Mouse (Mus musculus) limb, embryonic 10.5 days (tissue): ENCODE results near the gene Dscaml1. TPM values are rescaled to one million over a fixed set of nuclear protein-coding genes. Genes with fewer than 3 reads are reported as not detected.
"Not testable (repeated sequence)": the region's sequence is repeated elsewhere in the genome, so short reads cannot be mapped to it uniquely, and the experiment has no call there.

ENCODE experiments used
- DNase-seq: peaks from one replicate; pipeline ENCODE4 v3.0.0-alpha.2; 2017; ENCODE audit warnings: low spot score
- H3K27ac ChIP-seq: fragments of 300-500 bp; sonication (generic); 2 replicates; pipeline ENCODE4 v1.5.1; 2016; ENCODE audit warnings: mild to moderate bottlenecking
- H3K27me3 ChIP-seq: fragments of 300-500 bp; sonication (generic); 2 replicates; pipeline ENCODE4 v1.6.1; 2016; ENCODE audit warnings: low read depth, mild to moderate bottlenecking; ENCODE audit not compliant: poor library complexity, severe bottlenecking
- H3K36me3 ChIP-seq: fragments of 300-500 bp; sonication (generic); 2 replicates; pipeline ENCODE4 v1.6.1; 2016; ENCODE audit warnings: mild to moderate bottlenecking, moderate library complexity
- H3K4me1 ChIP-seq: fragments of 300-500 bp; sonication (generic); 2 replicates; pipeline ENCODE4 v1.6.1; 2016
- H3K4me3 ChIP-seq: fragments of 300-500 bp; sonication (generic); 2 replicates; pipeline ENCODE4 v1.5.1; 2016; ENCODE audit warnings: mild to moderate bottlenecking, moderate library complexity
- H3K9me3 ChIP-seq: fragments of 300-500 bp; sonication (generic); replicated peaks from 2 replicates; pipeline ENCODE4 v1.6.1; 2016; ENCODE audit warnings: mild to moderate bottlenecking
- WGBS: fragments of 180-500 bp; shearing (Covaris S2); methylation state at CpG from one replicate; pipeline ENCODE4 v1.1.7; 2016; 5-methylcytosine and 5-hydroxymethylcytosine counted together
- polyA plus RNA-seq: library from polyadenylated mRNA; unstranded; fragments of >200 nt; fragmentation: Nextera tagmentation; extraction: Ambion mirVana; gene quantifications from 2 replicates; pipeline ENCODE4 v1.2.1, GENCODE M21; 2016

Gene Dscaml1
- polyA plus RNA-seq, 1 experiment from 2014 or later = 0.30 TPM

DNA sequence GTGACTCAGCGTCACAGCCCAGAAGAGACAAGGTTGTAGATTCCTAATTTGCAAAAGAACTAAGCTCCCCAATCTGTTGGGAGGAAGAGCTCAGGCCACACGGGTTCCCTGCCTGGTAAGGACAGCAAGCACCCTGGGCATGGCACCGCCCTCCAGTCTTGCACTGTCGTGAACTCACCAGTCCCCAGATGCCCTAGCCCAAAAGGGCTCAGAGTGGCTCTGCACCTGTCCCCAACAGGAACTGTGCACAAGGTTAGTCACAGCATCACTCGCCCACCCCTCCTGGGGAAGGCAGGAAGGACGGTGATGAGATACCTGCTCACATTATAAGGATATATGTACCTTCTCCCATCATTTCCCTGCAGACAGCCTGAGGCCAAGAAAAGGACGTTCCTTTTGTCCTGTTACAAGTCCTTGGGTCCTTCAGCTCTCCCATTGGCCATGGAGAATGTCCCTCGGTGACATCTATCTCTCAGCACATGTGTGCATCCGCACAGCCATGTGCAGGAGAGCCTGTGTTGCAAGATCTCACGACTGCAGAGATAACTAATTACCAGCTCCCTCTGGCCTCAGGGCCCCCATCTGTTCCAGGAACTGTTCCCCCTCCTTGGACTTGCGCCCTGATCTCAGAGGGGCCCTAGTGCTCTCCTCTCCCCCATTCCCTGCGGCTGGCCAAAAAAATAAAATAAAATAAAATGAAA, 312.7 kb downstream of the Dscaml1 start:
- H3K9me3 ChIP-seq = no peaks in the 10 kb centered on the region
- no peaks in the 10 kb centered on the region for H3K36me3 ChIP-seq
- H3K4me3 ChIP-seq = no peak overlapping the region
- no peak for DNase-seq
- H3K27me3 ChIP-seq = 0 out of 2 replicates have a peak, but pooled peaks cover 3% of the 10 kb centered on the region
- no peak overlapping the region for H3K27ac ChIP-seq
- 76% methylated on average over 12 of the region's 12 CpGs for WGBS
- no peaks in the 10 kb centered on the region for H3K4me1 ChIP-seq

GRCm38 (mm10) chr9:45739702-45740583, 313.5 kb downstream of the Dscaml1 start:
- Histone ChIP-seq H3K27me3 (peaks cover 6% of the 10 kb centered on the region; the same call in 1 of the 2 replicates), H3K36me3 (no peaks in the 10 kb centered on the region), H3K9me3 (no peaks in the 10 kb centered on the region), H3K4me1 (no peaks in the 10 kb centered on the region), H3K27ac (no peak overlapping the region), H3K4me3 (no peak overlapping the region)
- DNase-seq = no peak
- WGBS = 77% methylated on average over 17 of the region's 17 CpGs

GRCm38 (mm10) chr9:45740584-45740980, 314.2 kb downstream of the Dscaml1 start:
- 70% methylated on average over 2 of the region's 2 CpGs for WGBS
- Histone ChIP-seq H3K27me3 (peaks cover 8% of the 10 kb centered on the region; the same call in 1 of the 2 replicates), H3K36me3 (no peaks in the 10 kb centered on the region), H3K9me3 (no peaks in the 10 kb centered on the region), H3K4me1 (no peaks in the 10 kb centered on the region), H3K4me3 (no peak overlapping the region), H3K27ac (no peak overlapping the region)
- DNase-seq = no peak

DNA sequence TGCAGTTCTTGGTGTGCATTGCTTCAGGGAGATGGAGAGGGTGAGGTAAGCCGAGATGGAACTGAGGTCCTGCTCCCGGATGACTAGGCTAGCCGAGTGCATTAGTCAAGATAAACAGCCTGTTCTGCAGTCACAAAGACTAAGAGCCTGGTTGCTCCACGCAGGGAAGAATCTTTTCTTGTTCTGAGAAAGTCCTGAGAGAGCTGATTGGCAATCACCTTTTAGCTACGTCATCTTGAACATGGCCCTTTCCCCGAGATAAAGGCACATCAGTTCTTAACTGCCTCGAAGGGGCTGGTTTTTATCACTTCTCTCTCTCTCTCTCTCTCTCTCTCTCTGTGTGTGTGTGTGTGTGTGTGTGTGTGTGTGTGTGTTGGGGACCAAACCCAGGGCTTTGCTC, 319.0 kb downstream of the Dscaml1 start:
- no peaks in the 10 kb centered on the region for H3K36me3 ChIP-seq
- H3K27me3 ChIP-seq = peaks cover 8% of the 10 kb centered on the region; the same call in 1 of the 2 replicates
- no peak overlapping the region for H3K4me3 ChIP-seq
- 66% methylated on average over 7 of the region's 7 CpGs for WGBS
- no peak for DNase-seq
- H3K4me1 ChIP-seq = no peaks in the 10 kb centered on the region
- no peak overlapping the region for H3K27ac ChIP-seq
- no peaks in the 10 kb centered on the region for H3K9me3 ChIP-seq

- Histone ChIP-seq H3K4me3 (no peak overlapping the region), H3K27me3 (peaks cover 3% of the 10 kb centered on the region; the same call in 1 of the 2 replicates), H3K4me1 (no peaks in the 10 kb centered on the region), H3K36me3 (no peaks in the 10 kb centered on the region), H3K9me3 (no peaks in the 10 kb centered on the region), H3K27ac (no peak overlapping the region)
- DNase-seq = no peak
- WGBS = 95% methylated on average over 4 of the region's 4 CpGs
Measured at GRCm38 (mm10) chr9:45749917-45750316, 323.5 kb downstream of the Dscaml1 start.

DNA sequence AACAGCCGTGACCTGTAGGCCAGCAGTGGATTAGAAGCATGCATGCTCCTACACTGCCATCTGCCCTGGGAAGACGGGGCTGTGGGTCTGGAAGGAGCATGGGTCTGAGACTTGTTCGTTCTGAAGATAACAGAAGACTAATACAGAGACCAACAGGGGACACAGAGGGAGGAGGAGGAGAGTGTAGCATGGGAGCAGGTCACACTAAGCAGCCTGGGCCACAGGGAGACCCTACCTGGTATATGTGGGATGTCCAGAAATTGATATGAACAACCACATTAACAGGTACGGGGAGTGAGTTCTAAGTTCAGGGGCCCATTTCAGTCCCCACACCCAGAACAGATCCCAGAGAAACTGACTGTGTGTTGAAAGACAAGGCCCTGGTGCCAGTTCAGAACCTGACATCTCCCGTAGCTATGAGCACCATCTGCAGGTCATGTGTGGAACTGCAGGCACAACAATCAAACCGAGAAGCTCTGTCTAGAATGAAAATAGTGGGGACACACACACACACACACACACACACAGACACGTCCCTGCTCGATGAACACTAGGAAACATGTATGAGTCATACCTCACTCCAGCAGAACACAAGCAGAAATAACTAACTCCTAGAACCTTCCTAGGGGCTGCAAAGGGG, 328.1 kb downstream of the Dscaml1 start:
- H3K4me3 ChIP-seq = no peak overlapping the region
- DNase-seq = peak; percentile 76
- H3K4me1 ChIP-seq = no peaks in the 10 kb centered on the region
- H3K36me3 ChIP-seq = no peaks in the 10 kb centered on the region
- H3K27ac ChIP-seq = no peak overlapping the region
- no peaks in the 10 kb centered on the region for H3K27me3 ChIP-seq
- no peaks in the 10 kb centered on the region for H3K9me3 ChIP-seq
- 46% methylated on average over 8 of the region's 8 CpGs for WGBS

- H3K36me3 ChIP-seq = peaks cover 37% of the 10 kb centered on the region
- no peak overlapping the region for H3K4me3 ChIP-seq
- no peak for DNase-seq
- H3K9me3 ChIP-seq = no peaks in the 10 kb centered on the region
- WGBS = 82% methylated on average over 6 of the region's 6 CpGs
- H3K4me1 ChIP-seq = peaks cover 4% of the 10 kb centered on the region; the same call in 1 of the 2 replicates
- no peaks in the 10 kb centered on the region for H3K27me3 ChIP-seq
- no peak overlapping the region for H3K27ac ChIP-seq
Measured at GRCm38 (mm10) chr9:45766195-45766594, 339.8 kb downstream of the Dscaml1 start.

DNA sequence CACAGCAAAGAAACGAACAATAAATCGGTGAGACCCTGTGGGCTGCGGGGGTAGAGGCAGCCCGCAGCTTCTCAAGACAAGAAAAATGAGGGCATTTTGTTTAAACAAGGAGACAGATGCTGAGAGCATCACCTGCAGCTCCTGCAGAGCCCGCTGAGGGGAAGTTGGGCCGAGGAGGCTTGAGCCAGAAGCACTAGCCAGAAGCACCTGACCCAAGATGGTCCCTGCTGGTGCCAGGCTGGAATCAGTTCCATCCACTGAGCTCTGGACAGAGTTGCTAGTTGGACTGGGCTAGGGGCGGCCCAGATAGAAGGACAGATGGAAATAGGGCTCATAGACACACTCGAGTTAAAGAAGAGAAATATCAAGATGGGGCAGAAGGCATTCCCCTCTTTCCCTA, 340.7 kb downstream of the Dscaml1 start:
- WGBS = 91% methylated on average over 8 of the region's 8 CpGs
- H3K27me3 ChIP-seq = no peaks in the 10 kb centered on the region
- no peak for DNase-seq
- no peak overlapping the region for H3K4me3 ChIP-seq
- H3K27ac ChIP-seq = no peak overlapping the region
- H3K9me3 ChIP-seq = no peaks in the 10 kb centered on the region
- peaks cover 47% of the 10 kb centered on the region for H3K36me3 ChIP-seq
- H3K4me1 ChIP-seq = peaks cover 4% of the 10 kb centered on the region; the same call in 1 of the 2 replicates

GRCm38 (mm10) chr9:45768421-45768820, 342.0 kb downstream of the Dscaml1 start:
- no peaks in the 10 kb centered on the region for H3K9me3 ChIP-seq
- no peak overlapping the region for H3K4me3 ChIP-seq
- H3K36me3 ChIP-seq = peaks cover 56% of the 10 kb centered on the region
- WGBS = 84% methylated on average over 18 of the region's 18 CpGs
- DNase-seq = no peak
- no peak overlapping the region for H3K27ac ChIP-seq
- H3K4me1 ChIP-seq = peaks cover 4% of the 10 kb centered on the region; the same call in 1 of the 2 replicates
- H3K27me3 ChIP-seq = no peaks in the 10 kb centered on the region

DNA sequence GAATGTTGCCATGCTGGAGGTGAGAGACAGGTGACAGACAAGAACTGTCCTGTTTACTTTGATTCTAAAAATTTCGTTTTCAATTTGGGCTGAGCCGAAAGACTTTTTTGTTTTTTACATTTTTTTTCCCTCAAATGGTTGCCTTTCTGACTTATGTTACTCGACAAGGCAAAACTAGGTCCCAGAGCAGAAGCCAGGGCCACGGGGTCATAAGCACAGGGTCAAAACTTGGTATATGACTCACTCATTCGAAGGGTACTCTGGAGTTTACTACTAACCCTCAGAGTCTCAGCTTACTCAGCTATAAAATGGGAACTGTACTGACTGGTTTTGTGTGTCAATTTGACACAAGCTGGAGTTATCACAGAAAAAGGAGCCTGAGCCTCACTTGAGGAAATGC, 343.2 kb downstream of the Dscaml1 start:
- H3K9me3 ChIP-seq = no peaks in the 10 kb centered on the region
- WGBS = 89% methylated on average over 5 of the region's 5 CpGs
- H3K27me3 ChIP-seq = no peaks in the 10 kb centered on the region
- no peak overlapping the region for H3K4me3 ChIP-seq
- peaks cover 68% of the 10 kb centered on the region for H3K36me3 ChIP-seq
- H3K4me1 ChIP-seq = peaks cover 4% of the 10 kb centered on the region; the same call in 1 of the 2 replicates
- no peak for DNase-seq
- H3K27ac ChIP-seq = no peak overlapping the region

- Histone ChIP-seq H3K36me3 (peaks cover 91% of the 10 kb centered on the region), H3K27ac (no peak overlapping the region), H3K4me3 (no peak overlapping the region), H3K9me3 (no peaks in the 10 kb centered on the region), H3K27me3 (no peaks in the 10 kb centered on the region), H3K4me1 (peaks cover 4% of the 10 kb centered on the region; the same call in 1 of the 2 replicates)
- no peak for DNase-seq
- WGBS = 85% methylated on average over 6 of the region's 6 CpGs
Measured at GRCm38 (mm10) chr9:45774088-45774487, 347.7 kb downstream of the Dscaml1 start.

GRCm38 (mm10) chr9:45776176-45776575, 349.7 kb downstream of the Dscaml1 start:
- H3K36me3 ChIP-seq = peaks cover 81% of the 10 kb centered on the region
- 85% methylated on average over 3 of the region's 3 CpGs for WGBS
- not testable (repeated sequence) for DNase-seq

More at GRCm38 (mm10) chr9:45776176-45776575, 349.7 kb downstream of the Dscaml1 start:
- H3K27me3 ChIP-seq, H3K27ac ChIP-seq, H3K4me3 ChIP-seq, H3K9me3 ChIP-seq, H3K4me1 ChIP-seq: not testable (repeated sequence)
